Mouse (Mus musculus) liver, embryonic 14.5 days (tissue): ENCODE measurements at regions not wholly inside any gene's neighbourhood (a gene's known extent, or its start where the extent isn't known, plus 50 kb on each side); places are given as distances from the start of the nearest gene placed in this dataset.
"Not testable (repeated sequence)": the region's sequence is repeated elsewhere in the genome, so short reads cannot be mapped to it uniquely, and the experiment has no call there.

Experiments
- ATAC-seq: fragments of 200-750 bp; cut with Nextera tagmentation; 2 replicates; pipeline ENCODE4 v1.8.0; 2017; ENCODE audit warnings: moderate number of reproducible peaks, mild to moderate bottlenecking, moderate library complexity; ENCODE audit not compliant: insufficient read depth
- DNase-seq, 3 experiments: peaks; one replicate each; pipeline ENCODE4 v3.0.0-alpha.2; 2012 to 2013; ENCODE audit warnings: low read depth in 3 of 3, low spot score in 3 of 3
- H3K27ac ChIP-seq: fragments of 300-500 bp; sonication (generic); 2 replicates; pipeline ENCODE4 v1.5.1; 2014; ENCODE audit warnings: moderate library complexity, mild to moderate bottlenecking, control low read depth, inconsistent platforms
- H3K27me3 ChIP-seq: fragments of 300-500 bp; sonication (generic); 2 replicates; pipeline ENCODE4 v1.6.1; 2014; ENCODE audit warnings: mild to moderate bottlenecking, low read length, moderate library complexity; ENCODE audit not compliant: control insufficient read depth, insufficient read depth
- H3K36me3 ChIP-seq: fragments of 300-500 bp; sonication (generic); replicated peaks from 2 replicates; pipeline ENCODE4 v1.6.1; 2014; ENCODE audit warnings: low read depth; ENCODE audit not compliant: control insufficient read depth, insufficient read depth
- H3K4me1 ChIP-seq, 2 experiments: fragments of 200-500 bp in 1 of 2; fragments of 300-500 bp in 1 of 2; sonication (generic) in 1 of 2; replicated peaks; 2 replicates each; pipeline ENCODE4 v1.6.1; 2012 to 2014; ENCODE audit warnings: antibody characterized with exemption in 1 of 2, inconsistent platforms in 1 of 2, low read length in 1 of 2; ENCODE audit not compliant: control insufficient read depth in 2 of 2, insufficient read depth in 2 of 2
- H3K4me2 ChIP-seq: fragments of 300-500 bp; sonication (generic); 2 replicates; pipeline ENCODE4 v1.6.1; 2014; ENCODE audit warnings: low read depth, mild to moderate bottlenecking, control low read depth, moderate library complexity
- H3K4me3 ChIP-seq, 2 experiments: fragments of 200-500 bp in 1 of 2; fragments of 300-500 bp in 1 of 2; sonication (generic) in 1 of 2; 2 replicates each; pipeline ENCODE4 v1.5.1; 2012 to 2014; ENCODE audit warnings: low read depth in 2 of 2, low read length in 2 of 2, mild to moderate bottlenecking in 2 of 2, control low read depth in 1 of 2, inconsistent platforms in 1 of 2, moderate library complexity in 1 of 2; ENCODE audit not compliant: insufficient read depth in 1 of 2
- H3K9ac ChIP-seq: fragments of 300-500 bp; sonication (generic); replicated peaks from 2 replicates; pipeline ENCODE4 v1.6.1; 2014; ENCODE audit warnings: mild to moderate bottlenecking, control low read depth, moderate library complexity
- H3K9me3 ChIP-seq: fragments of 300-500 bp; sonication (generic); 2 replicates; pipeline ENCODE4 v1.6.1; 2016; ENCODE audit warnings: low read length, mixed read lengths; ENCODE audit not compliant: control insufficient read depth
- CTCF ChIP-seq: IDR thresholded peaks from 2 replicates; pipeline ENCODE4 v1.5.1; 2016; ENCODE audit warnings: antibody characterized with exemption, low read depth, control low read depth
- EP300 ChIP-seq: IDR thresholded peaks from 2 replicates; pipeline ENCODE4 v1.6.1; 2016; ENCODE audit warnings: antibody characterized with exemption, low read depth
- WGBS: fragments of 180-500 bp; shearing (Covaris S2); extraction: QIAGEN DNeasy Blood & Tissue Kit; methylation state at CpG from one replicate; pipeline ENCODE4 v1.1.7; 2014; ENCODE audit not compliant: insufficient replicate concordance; 5-methylcytosine and 5-hydroxymethylcytosine counted together

DNA sequence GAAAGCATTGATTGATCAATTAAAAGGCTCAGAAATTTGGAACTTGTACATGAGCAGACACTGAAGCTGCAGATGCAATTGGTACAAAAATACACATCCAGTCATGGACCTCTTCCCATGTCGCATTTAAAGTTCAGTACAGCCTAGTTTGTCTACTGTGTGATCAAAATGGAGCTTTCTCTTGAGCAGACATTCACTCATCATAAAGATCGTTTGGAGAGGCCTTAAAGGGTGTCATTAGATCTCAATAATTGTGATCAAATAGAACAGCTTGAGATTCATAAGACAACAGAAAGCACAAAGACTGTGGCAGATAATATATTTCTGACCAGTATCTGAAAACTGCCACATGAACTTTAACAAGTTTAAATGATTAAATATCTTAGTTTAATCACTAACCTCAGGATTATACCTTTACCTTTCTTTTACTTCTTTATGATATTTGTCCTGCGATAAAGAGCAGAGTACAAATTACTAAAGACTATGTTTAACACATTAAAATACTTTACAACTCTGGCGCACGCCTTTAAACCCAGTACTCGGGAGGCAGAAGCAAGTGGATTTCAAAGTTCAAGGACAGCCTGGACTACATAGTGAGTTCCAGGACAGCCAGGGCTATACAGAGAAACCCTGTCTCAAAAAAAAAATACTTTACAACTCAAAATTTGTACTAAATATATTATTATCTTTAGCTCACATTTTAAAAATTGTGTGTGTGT, 635.1 kb downstream of the Dnajb9 start:
- TF ChIP-seq EP300 = no peak
- no peak for TF ChIP-seq CTCF
- Histone ChIP-seq H3K36me3 (no peaks in the 10 kb centered on the region), H3K27me3 (no peaks in the 10 kb centered on the region), H3K4me2 (no peak overlapping the region), H3K9me3 (no peaks in the 10 kb centered on the region), H3K4me3 (no peak overlapping the region), H3K27ac (no peak overlapping the region), H3K4me1 (no peaks in the 10 kb centered on the region), H3K9ac (no peak overlapping the region)
- WGBS = 58% methylated on average over 6 of the region's 6 CpGs
- DNase-seq = no peak
- ATAC-seq = no peak

DNA sequence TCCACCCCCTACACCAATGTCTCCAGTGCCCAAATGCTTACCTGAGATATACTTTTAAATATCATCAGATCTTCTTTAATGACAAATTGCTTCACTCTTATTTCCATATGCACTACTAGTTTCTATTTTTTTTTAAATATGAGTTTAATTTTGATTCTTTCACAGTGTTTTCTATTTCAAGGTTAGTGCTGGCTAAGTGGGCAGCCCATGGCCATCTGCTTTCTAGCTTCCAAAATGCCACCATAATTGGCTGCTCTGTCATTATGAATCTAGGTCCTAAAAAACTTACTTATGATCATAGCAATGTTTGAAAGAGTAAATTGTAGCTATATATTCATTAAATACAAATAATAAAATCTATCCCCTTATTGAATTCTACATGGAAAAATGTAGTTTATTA, 636.9 kb downstream of the Dnajb9 start:
- Histone ChIP-seq H3K4me2 (no peak overlapping the region), H3K9me3 (no peaks in the 10 kb centered on the region), H3K4me3 (no peak overlapping the region), H3K27me3 (no peaks in the 10 kb centered on the region), H3K9ac (no peak overlapping the region), H3K27ac (no peak overlapping the region), H3K36me3 (no peaks in the 10 kb centered on the region), H3K4me1 (no peaks in the 10 kb centered on the region)
- TF ChIP-seq CTCF (no peak), EP300 (no peak)
- ATAC-seq (no peak), DNase-seq (no peak)

DNA sequence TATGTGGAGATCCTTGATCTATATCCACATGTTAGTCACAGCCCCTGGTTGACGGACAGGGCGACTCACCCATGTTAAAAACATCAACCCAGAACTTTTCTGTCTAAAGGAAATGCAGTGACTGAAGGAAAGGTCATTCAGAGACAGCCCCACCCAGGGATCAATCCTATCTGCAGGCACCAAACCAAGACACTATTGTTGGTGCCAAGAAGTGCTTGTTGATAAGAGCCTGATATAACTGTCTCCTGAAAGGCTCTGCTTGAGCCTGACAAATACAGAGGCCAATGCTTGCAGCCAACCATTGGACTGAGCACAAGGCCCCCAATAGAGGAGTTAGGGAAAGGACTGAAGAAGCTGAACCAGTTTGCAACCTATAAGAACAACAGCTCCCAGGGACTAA, 682.5 kb downstream of the Dnajb9 start:
- Histone ChIP-seq H3K36me3 (no peaks in the 10 kb centered on the region), H3K9ac (no peak overlapping the region), H3K4me2 (no peak overlapping the region), H3K27ac (no peak overlapping the region), H3K27me3 (no peaks in the 10 kb centered on the region), H3K4me3 (no peak overlapping the region), H3K4me1 (no peaks in the 10 kb centered on the region), H3K9me3 (no peaks in the 10 kb centered on the region)
- TF ChIP-seq EP300 (no peak), CTCF (no peak)
- DNase-seq (no peak), ATAC-seq (no peak)
- WGBS = 31% methylated on average over 2 of the region's 2 CpGs

DNA sequence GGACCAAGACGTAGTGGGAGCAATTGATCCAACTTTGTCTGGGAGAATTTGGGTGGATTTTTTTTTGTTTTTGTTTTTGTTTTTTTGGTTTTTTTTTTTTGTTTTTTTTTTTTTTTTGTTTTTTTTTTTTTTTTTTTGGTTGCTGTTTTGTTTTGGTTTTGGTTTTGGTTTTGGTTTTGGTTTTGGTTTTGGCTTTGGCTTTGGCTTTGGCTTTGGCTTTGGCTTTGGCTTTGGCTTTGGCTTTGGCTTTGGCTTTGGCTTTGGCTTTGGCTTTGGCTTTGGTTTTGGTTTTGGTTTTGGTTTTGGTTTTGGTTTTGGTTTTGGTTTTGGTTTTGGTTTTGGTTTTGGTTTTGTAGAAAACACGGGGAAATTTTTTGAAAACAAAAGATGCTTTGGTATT, 702.7 kb downstream of the Dnajb9 start:
- not testable (repeated sequence) for H3K9me3 ChIP-seq, H3K9ac ChIP-seq, H3K4me1 ChIP-seq, H3K4me3 ChIP-seq, H3K36me3 ChIP-seq, DNase-seq, H3K27ac ChIP-seq, ATAC-seq, H3K27me3 ChIP-seq, H3K4me2 ChIP-seq
- 58% methylated on average over 2 of the region's 2 CpGs for WGBS

DNA sequence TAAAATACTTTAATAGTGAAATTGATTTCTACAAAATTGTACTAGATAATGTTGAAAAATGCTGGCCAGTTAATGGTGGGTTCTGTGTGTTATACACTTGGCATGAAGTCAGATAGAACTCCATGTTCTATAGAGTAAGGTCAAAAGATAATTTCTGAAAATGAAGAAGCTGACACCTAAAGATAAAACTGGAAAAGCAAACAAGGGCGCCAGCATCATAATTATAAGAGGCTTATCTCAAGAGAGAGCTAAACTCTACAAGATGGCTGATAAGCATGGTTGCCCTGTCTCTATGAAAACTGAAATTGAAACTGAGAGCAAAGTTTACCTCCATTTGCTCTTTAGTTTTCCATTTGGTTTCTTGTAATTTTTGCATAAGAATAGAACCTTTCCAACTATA, 720.2 kb downstream of the Dnajb9 start:
- WGBS = 41% methylated on average over 1 of the region's 1 CpGs
- ATAC-seq (no peak), DNase-seq (no peak)
- no peak for TF ChIP-seq EP300
- TF ChIP-seq CTCF = no peak
- H3K27me3 ChIP-seq = no peaks in the 10 kb centered on the region
- H3K4me2 ChIP-seq = no peak overlapping the region
- no peaks in the 10 kb centered on the region for H3K4me1 ChIP-seq
- no peaks in the 10 kb centered on the region for H3K9me3 ChIP-seq
- no peak overlapping the region for H3K27ac ChIP-seq
- H3K36me3 ChIP-seq = no peaks in the 10 kb centered on the region
- H3K9ac ChIP-seq = no peak overlapping the region
- H3K4me3 ChIP-seq = no peak overlapping the region
